Mouse (Mus musculus) erythroblast, adult 5-6 weeks (primary cell): ENCODE measurements around the gene Fam118b. TPM values are rescaled to one million over a fixed set of nuclear protein-coding genes. Genes with fewer than 3 reads are reported as not detected.

Source experiments
- ATAC-seq: replicated peaks from 2 replicates; pipeline ENCODE4 v1.8.0; 2016; ENCODE audit warnings: moderate number of reproducible peaks, mild to moderate bottlenecking, moderate TSS enrichment, inconsistent platforms; ENCODE audit not compliant: poor library complexity, low FRiP score, severe bottlenecking
- total RNA-seq, 2 experiments: library from RNA; stranded (forward) in 1 of 2; stranded (reverse) in 1 of 2; fragments of 150-400 nt in 1 of 2; fragments of 200-764, 138-1000 nt in 1 of 2; gene quantifications; 2 replicates each; pipeline versions ENCODE4 v1.2.3 to v1.2.4; 2015 to 2017; ENCODE audit warnings: low replicate concordance in 2 of 2

The Fam118b gene
- total RNA-seq (2015; ENCODE audit: low replicate concordance) (3.3 and 10.7 TPM in 2 replicates), total RNA-seq (2017; ENCODE audit: low replicate concordance) (2.8 and 4.2 TPM in 2 replicates)

DNA sequence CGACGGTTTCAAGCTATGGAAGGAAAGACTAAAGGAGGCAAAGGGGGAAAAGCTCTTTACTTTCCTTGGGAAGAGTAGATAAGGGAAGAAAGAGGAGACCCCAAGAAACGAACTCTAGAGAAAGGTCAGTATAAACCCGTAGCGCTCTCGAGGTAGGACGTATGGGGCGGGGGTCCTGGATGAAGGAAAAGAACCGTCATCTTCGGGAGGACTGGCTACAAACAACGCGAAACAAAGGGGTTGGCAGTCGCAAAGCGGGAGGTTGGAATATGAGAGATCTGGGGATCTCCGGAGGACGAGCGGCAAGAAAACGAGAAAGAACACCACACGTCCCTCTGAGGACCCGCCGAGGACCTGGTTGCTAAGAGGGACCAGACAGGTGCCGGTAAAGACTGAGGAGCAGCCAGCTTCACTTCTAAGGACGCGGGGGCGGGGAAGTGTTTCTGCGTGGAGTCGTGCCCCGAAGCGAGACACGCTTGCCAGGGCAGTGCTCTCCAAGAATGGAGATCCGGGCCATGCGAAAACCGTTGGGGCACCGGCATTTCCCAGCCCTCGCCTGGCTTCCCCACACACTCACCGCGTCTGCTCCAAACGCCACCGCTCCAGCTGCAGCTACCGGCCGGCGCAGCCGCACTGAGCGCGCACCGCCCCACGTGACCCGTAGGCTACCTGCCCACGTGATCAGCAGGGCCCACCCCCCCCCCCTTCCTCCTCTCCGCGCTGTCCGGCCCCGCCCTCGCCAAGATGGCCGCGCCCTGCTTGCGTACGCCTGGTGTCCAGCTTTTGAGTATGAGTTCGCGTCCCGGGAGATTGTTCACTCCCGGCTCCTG is at the start of gene Fam118b, which contains the start of gene Rpusd4:
Fam118b (minus strand) TSS at position 660 of the 830 bp plus-strand sequence.
Rpusd4 (plus strand) TSS at position 720 of the 830 bp plus-strand sequence.
- ATAC-seq, result peak; percentile 91

- no peak for ATAC-seq
Observed at GRCm38 (mm10) chr9:35316771-35317211, 49.2 kb upstream of the Fam118b start.

DNA sequence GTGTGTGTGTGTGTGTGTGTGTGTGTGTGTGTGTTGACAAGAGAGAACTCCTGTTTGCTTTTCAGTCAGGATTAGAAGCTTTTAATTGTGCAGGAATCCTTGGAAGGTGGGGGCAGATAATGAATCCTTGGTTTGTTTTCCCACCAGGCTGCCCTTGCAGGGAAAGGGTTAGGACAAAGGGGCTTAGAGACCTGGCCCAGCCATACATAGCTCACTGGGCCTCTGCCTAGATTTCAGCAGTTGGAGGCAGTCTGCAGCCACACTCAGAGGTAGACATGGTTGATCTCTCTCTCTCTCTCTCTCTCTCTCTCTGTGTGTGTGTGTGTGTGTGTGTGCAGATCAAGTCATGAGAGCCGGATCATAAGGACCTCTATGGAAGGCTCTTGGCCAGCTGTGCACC is 46.6 kb upstream of the Fam118b start:
- ATAC-seq, result no peak

- no peak for ATAC-seq
Observed at GRCm38 (mm10) chr9:35313601-35314000, 46.0 kb upstream of the Fam118b start.

DNA sequence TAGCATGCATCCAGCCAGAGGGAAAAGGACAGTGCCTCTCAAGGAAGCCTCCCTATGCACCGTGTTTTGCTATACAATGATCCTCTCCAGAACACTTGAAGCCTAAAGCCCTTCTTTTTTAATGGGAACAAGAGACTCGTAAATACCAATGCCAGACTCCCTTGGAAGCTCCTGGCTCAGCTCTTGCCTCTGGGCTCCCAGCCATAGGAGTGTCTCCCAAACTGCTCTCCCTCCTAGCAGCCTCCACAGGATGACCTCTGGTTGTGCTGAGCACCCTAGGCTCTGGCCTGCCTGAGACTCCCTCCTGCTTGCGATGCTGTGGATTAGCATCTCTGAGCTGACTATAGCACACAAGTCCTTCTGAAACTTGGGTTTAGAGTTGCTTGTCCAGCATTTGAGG is 44.9 kb upstream of the Fam118b start:
- no peak for ATAC-seq

GRCm38 (mm10) chr9:35310377-35310776 is 42.8 kb upstream of the Fam118b start:
- ATAC-seq, result no peak

DNA sequence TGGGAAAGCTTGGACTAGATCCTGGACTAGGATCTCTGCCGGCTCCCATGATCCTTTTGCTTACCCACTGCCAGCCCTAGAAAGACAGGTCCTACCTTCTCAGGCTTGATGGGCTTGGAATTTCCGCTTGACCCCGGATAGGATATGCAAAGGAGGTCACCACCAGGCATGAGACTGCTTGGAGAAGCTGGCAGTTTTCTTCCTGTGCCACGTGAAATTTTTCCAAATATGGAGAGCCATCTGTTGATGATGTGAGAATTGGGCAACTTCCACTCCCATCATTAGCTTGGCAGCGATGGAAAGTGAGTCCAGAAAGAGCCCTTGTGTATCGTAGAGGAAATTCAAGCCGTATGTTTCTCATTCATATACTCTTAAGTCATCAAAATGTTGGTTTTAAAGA is 39.9 kb upstream of the Fam118b start:
- no peak for ATAC-seq

GRCm38 (mm10) chr9:35302172-35302571 is 34.6 kb upstream of the Fam118b start:
- ATAC-seq, result no peak

DNA sequence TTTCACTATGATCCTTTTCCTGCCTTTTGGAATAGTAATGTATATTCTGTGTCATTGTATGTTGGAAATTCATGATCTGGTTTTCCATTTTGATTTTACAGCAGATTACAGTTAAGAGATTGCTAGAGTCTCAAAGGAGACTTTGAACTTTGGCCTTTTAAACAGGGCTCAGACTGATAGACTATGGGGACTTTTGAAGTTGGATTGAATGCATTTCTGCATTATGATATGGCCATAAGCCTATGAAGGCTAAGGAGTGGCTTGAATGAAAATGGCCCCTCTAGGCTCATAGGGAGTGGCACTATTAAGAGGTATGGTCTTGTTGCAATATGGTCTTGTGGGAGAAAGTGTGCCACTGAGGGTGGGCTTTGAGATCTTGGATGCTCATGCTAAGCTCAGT is 30.2 kb upstream of the Fam118b start:
- ATAC-seq, result no peak

- no peak for ATAC-seq
Observed at GRCm38 (mm10) chr9:35293465-35293864, 25.9 kb upstream of the Fam118b start.

DNA sequence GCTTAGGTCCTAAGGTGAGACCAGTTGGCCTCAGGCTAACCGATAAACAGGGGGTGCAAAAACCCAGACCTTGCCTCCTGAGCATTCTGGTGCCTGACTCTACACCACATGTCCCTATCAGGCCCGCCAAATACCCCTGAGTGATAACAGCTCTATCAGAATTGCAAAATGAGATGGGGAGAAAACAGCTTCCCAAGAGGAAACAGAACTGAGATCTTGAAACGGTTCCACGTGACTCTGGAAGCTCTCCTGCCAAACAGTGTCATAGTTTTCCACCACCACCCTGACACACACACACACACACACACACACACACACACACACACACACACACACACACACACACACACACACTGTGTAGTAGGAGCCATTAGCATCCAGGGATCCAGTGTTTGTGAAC is 23.3 kb upstream of the Fam118b start:
- ATAC-seq, result no peak

GRCm38 (mm10) chr9:35290417-35290816 is 22.8 kb upstream of the Fam118b start:
- no peak for ATAC-seq

- no peak for ATAC-seq
Observed at GRCm38 (mm10) chr9:35289992-35290391, 22.4 kb upstream of the Fam118b start.

DNA sequence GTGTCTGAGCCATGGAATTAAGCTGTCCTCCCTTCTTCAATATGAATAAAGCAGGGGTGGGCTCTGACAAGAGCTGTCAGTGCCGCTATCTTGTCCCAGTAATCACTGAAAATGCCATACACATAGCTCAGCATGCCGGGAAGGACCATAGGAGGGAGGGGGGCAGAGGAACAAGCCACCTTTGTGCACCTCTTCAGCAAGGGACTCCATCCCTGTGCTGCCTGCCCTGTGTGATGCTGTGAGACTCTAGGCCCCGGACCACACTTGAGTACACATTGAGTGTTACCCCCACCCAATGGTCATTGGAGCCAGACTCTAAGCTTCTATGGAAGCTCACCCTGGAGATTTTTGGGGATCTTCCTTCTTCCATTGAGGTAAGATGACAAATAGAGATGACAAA is 18.7 kb upstream of the Fam118b start:
- ATAC-seq, result no peak

GRCm38 (mm10) chr9:35284351-35284750 is 16.7 kb upstream of the Fam118b start:
- no peak for ATAC-seq

DNA sequence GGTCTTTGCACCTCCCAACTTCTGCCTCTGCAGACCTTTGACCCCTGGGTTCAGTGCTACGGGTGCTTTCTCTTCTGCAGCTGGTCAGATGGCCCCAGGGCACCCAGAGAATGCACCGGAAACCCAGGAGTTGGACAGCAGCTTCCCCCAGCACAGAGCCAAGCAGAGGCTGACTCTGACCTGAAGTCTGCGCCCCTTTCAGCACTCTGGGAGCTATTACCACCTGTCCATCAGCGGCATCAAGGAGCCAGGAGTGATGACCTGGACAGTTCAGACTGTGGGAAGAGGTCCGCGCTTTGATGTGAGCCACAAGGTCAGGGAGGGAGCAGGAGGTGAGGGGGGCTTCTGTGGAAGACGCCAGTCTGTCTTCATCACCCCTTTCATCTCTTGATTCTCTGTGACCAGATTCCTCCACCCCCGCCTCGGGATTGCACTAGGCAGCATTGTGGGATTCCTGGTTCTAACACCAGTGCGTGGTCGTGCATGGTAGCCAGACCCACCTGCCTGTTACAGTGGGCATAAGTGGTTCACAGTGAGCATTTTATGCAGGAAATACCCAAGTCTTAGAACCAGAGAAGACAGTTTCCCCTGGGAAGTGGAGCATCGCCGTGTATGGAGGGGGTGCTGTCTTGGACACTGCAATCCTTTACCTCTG is 15.9 kb upstream of the Fam118b start:
- ATAC-seq, result no peak

DNA sequence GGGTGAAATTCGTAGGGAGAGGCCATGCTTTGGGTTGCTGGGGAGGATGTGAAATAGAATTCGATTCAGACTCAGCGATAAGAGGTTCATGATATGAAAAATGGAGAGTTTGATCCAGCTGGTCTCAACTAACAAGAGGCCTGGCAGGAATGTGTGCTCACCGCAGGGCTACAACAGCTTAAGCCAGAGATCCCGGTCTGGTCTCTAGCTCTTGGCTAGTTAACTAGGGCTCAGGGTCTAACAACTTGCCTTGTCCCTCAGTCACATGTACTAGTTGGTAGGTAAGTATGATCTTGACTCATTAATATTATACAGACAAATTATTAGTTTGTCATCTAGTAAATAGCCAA is 15.2 kb upstream of the Fam118b start:
- no peak for ATAC-seq

DNA sequence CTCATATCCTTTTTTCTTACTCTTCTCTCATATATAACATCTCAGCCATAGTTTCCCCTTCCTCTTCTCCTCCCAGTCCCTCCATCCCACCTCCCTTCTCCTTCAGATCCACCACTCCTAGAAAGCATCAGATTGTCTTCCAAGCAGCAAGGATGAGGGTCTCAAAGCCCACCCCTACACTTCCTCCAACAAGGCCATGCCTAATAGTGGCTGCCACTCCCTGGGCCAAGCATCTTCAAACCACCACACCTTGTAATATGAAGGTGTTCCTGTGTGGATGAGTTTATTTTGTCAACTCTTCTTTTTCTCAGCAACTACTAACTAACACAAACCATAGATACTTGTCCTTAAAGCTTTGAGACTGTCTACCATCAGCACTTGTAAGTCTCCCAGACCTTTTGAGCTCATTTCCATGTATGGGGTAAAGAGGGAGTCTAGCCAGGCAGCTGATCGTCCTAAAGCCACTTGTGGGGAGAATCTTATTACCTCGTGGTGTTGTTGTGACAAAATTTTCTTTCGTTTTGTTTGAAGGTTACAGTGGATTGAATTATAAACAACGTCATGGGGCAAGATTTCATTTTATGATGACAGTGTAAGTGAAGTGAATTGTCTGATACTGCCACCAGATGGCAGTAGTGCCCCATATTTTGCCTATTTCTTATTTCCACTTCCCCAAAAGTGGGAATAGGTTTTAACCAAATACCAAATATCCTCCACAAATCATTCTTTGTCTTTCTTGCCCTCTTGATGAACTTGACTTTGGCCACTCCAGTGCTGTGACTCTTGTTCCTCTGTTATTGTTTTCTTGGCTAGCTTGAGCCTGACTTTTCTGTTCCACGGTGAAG is 14.6 kb upstream of the Fam118b start:
- peak; percentile 64 for ATAC-seq

GRCm38 (mm10) chr9:35278451-35278850 is 10.8 kb upstream of the Fam118b start:
- no peak for ATAC-seq

DNA sequence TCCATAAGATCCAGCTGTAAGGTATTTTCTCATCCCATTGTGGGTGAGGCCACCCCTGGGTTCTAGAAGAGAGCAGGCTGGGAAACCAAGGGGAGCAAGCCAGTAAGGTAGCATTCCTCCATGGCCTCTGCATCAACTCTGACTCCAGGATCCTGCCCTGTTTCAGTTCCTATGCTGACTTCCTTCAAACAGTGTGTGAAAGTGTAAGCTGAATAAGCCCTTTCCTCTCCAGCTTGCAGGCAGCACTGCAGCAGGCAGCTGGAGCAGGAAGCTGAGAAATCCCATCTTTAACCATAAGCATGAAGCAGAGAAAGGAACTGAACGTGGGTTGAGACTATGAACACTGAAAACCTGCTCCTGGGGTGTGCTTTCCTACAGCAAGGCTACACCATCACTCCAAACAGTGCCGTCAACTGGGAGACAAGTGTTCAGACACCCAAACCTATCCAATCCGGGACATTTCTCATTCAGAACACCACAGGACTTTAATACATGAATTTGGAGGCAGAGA is 10.3 kb upstream of the Fam118b start:
- no peak for ATAC-seq
